Mouse (Mus musculus): ENCODE data around the gene Anks1b. TPM values are rescaled to one million over a fixed set of nuclear protein-coding genes. Genes with fewer than 3 reads are reported as not detected.
A peak's percentile ranks its signal among the peaks of the same experiment; 100 is the strongest.

Anks1b gene
- polyA plus RNA-seq, 1 experiment from 2014 or later, result 0.36 TPM

- 86% methylated on average over 5 of the region's 5 CpGs for WGBS
- no peak for DNase-seq (ENCODE audit: low spot score)
- ATAC-seq (ENCODE audit: insufficient number of reproducible peaks, low FRiP score, low TSS enrichment, low read depth), result no peak
Observed at GRCm38 (mm10) chr10:90579970-90580369, 706.7 kb downstream of the Anks1b start.

GRCm38 (mm10) chr10:90584052-90584451 is 710.7 kb downstream of the Anks1b start:
- Histone ChIP-seq H3K9me3 (ENCODE audit: control insufficient read depth, low read length) (no peaks in the 10 kb centered on the region), H3K4me3 (ENCODE audit: low read depth, low read length) (no peak overlapping the region), H3K36me3 (ENCODE audit: control insufficient read depth, insufficient read depth, low read length) (no peaks in the 10 kb centered on the region), H3K4me1 (ENCODE audit: control insufficient read depth, insufficient read depth, low read length) (no peaks in the 10 kb centered on the region), H3K27ac (replicated peaks; ENCODE audit: low read depth, low read length) (no peak overlapping the region), H3K4me2 (ENCODE audit: low read depth, severe bottlenecking) (no peak overlapping the region), H3K27me3 (ENCODE audit: control insufficient read depth, insufficient read depth, low read length) (no peaks in the 10 kb centered on the region), H3K9ac (ENCODE audit: low read length) (no peak overlapping the region)
- ATAC-seq (ENCODE audit: insufficient number of reproducible peaks, low FRiP score, low TSS enrichment, low read depth) (no peak), DNase-seq (ENCODE audit: low spot score) (no peak)
- WGBS, result 83% methylated on average over 4 of the region's 4 CpGs

More at GRCm38 (mm10) chr10:90579970-90580369, 706.7 kb downstream of the Anks1b start:
- H3K27ac ChIP-seq (replicated peaks; ENCODE audit: low read depth, low read length), result no peak overlapping the region
- no peak overlapping the region for H3K9ac ChIP-seq (ENCODE audit: low read length)
- H3K9me3 ChIP-seq (ENCODE audit: control insufficient read depth, low read length), result no peaks in the 10 kb centered on the region
- H3K4me3 ChIP-seq (ENCODE audit: low read depth, low read length), result no peak overlapping the region
- H3K4me1 ChIP-seq (ENCODE audit: control insufficient read depth, insufficient read depth, low read length), result no peaks in the 10 kb centered on the region
- H3K27me3 ChIP-seq (ENCODE audit: control insufficient read depth, insufficient read depth, low read length), result no peaks in the 10 kb centered on the region
- H3K4me2 ChIP-seq (ENCODE audit: low read depth, severe bottlenecking), result no peak overlapping the region
- H3K36me3 ChIP-seq (ENCODE audit: control insufficient read depth, insufficient read depth, low read length), result no peaks in the 10 kb centered on the region

- DNase-seq (ENCODE audit: low spot score) (peak; percentile 39), ATAC-seq (ENCODE audit: insufficient number of reproducible peaks, low FRiP score, low TSS enrichment, low read depth) (peak; percentile 41; the same call in 1 of the 2 replicates)
- Histone ChIP-seq H3K9me3 (ENCODE audit: control insufficient read depth, low read length) (no peaks in the 10 kb centered on the region), H3K36me3 (ENCODE audit: control insufficient read depth, insufficient read depth, low read length) (no peaks in the 10 kb centered on the region), H3K4me3 (ENCODE audit: low read depth, low read length) (no peak overlapping the region), H3K27ac (replicated peaks; ENCODE audit: low read depth, low read length) (no peak overlapping the region), H3K4me1 (ENCODE audit: control insufficient read depth, insufficient read depth, low read length) (peaks cover 3% of the 10 kb centered on the region; the same call in 1 of the 2 replicates), H3K9ac (ENCODE audit: low read length) (no peak overlapping the region), H3K4me2 (ENCODE audit: low read depth, severe bottlenecking) (no peak overlapping the region), H3K27me3 (ENCODE audit: control insufficient read depth, insufficient read depth, low read length) (no peaks in the 10 kb centered on the region)
- 20% methylated on average over 3 of the region's 3 CpGs for WGBS
Observed at GRCm38 (mm10) chr10:90596142-90596541, 722.8 kb downstream of the Anks1b start.

- ATAC-seq (ENCODE audit: insufficient number of reproducible peaks, low FRiP score, low TSS enrichment, low read depth) (peak; percentile 73; the same call in 1 of the 2 replicates), DNase-seq (ENCODE audit: low spot score) (peak; percentile 38)
Observed at GRCm38 (mm10) chr10:90596576-90596975, 723.3 kb downstream of the Anks1b start.

GRCm38 (mm10) chr10:90599149-90599548 is 725.8 kb downstream of the Anks1b start:
- H3K4me3 ChIP-seq (ENCODE audit: low read depth, low read length), result no peak overlapping the region

More at GRCm38 (mm10) chr10:90596576-90596975, 723.3 kb downstream of the Anks1b start:
- Histone ChIP-seq H3K4me2 (ENCODE audit: low read depth, severe bottlenecking) (no peak overlapping the region), H3K27ac (replicated peaks; ENCODE audit: low read depth, low read length) (no peak overlapping the region), H3K9ac (ENCODE audit: low read length) (no peak overlapping the region), H3K27me3 (ENCODE audit: control insufficient read depth, insufficient read depth, low read length) (no peaks in the 10 kb centered on the region), H3K9me3 (ENCODE audit: control insufficient read depth, low read length) (no peaks in the 10 kb centered on the region), H3K4me1 (ENCODE audit: control insufficient read depth, insufficient read depth, low read length) (peaks cover 3% of the 10 kb centered on the region; the same call in 1 of the 2 replicates), H3K36me3 (ENCODE audit: control insufficient read depth, insufficient read depth, low read length) (no peaks in the 10 kb centered on the region), H3K4me3 (ENCODE audit: low read depth, low read length) (no peak overlapping the region)
- WGBS, result 12% methylated on average over 3 of the region's 3 CpGs

GRCm38 (mm10) chr10:90599726-90600531 is 726.6 kb downstream of the Anks1b start:
- Histone ChIP-seq H3K27me3 (ENCODE audit: control insufficient read depth, insufficient read depth, low read length) (no peaks in the 10 kb centered on the region), H3K36me3 (ENCODE audit: control insufficient read depth, insufficient read depth, low read length) (no peaks in the 10 kb centered on the region), H3K9ac (ENCODE audit: low read length) (no peak overlapping the region), H3K4me1 (ENCODE audit: control insufficient read depth, insufficient read depth, low read length) (peaks cover 3% of the 10 kb centered on the region; the same call in 1 of the 2 replicates), H3K4me2 (ENCODE audit: low read depth, severe bottlenecking) (no peak overlapping the region), H3K9me3 (ENCODE audit: control insufficient read depth, low read length) (no peaks in the 10 kb centered on the region), H3K27ac (replicated peaks; ENCODE audit: low read depth, low read length) (no peak overlapping the region), H3K4me3 (ENCODE audit: low read depth, low read length) (no peak overlapping the region)
- 90% methylated on average over 14 of the region's 14 CpGs for whole genome bisulfite sequencing
- DNase-seq (ENCODE audit: low spot score), result no peak
- ATAC-seq (ENCODE audit: insufficient number of reproducible peaks, low FRiP score, low TSS enrichment, low read depth), result no peak

More at GRCm38 (mm10) chr10:90599149-90599548, 725.8 kb downstream of the Anks1b start:
- no peak for DNase-seq (ENCODE audit: low spot score)
- Histone ChIP-seq H3K9me3 (ENCODE audit: control insufficient read depth, low read length) (no peaks in the 10 kb centered on the region), H3K4me1 (ENCODE audit: control insufficient read depth, insufficient read depth, low read length) (peaks cover 3% of the 10 kb centered on the region; the same call in 1 of the 2 replicates), H3K9ac (ENCODE audit: low read length) (no peak overlapping the region), H3K27ac (replicated peaks; ENCODE audit: low read depth, low read length) (no peak overlapping the region), H3K27me3 (ENCODE audit: control insufficient read depth, insufficient read depth, low read length) (no peaks in the 10 kb centered on the region), H3K4me2 (ENCODE audit: low read depth, severe bottlenecking) (no peak overlapping the region), H3K36me3 (ENCODE audit: control insufficient read depth, insufficient read depth, low read length) (no peaks in the 10 kb centered on the region)
- no peak for ATAC-seq (ENCODE audit: insufficient number of reproducible peaks, low FRiP score, low TSS enrichment, low read depth)

GRCm38 (mm10) chr10:90607586-90607985 is 734.3 kb downstream of the Anks1b start:
- no peak overlapping the region for H3K9ac ChIP-seq (ENCODE audit: low read length)
- no peaks in the 10 kb centered on the region for H3K27me3 ChIP-seq (ENCODE audit: control insufficient read depth, insufficient read depth, low read length)
- H3K27ac ChIP-seq (replicated peaks; ENCODE audit: low read depth, low read length), result no peak overlapping the region
- no peak overlapping the region for H3K4me2 ChIP-seq (ENCODE audit: low read depth, severe bottlenecking)
- no peak for DNase-seq (ENCODE audit: low spot score)
- WGBS, result 83% methylated on average over 3 of the region's 3 CpGs
- no peaks in the 10 kb centered on the region for H3K9me3 ChIP-seq (ENCODE audit: control insufficient read depth, low read length)
- no peak for ATAC-seq (ENCODE audit: insufficient number of reproducible peaks, low FRiP score, low TSS enrichment, low read depth)
- no peak overlapping the region for H3K4me3 ChIP-seq (ENCODE audit: low read depth, low read length)
- H3K4me1 ChIP-seq (ENCODE audit: control insufficient read depth, insufficient read depth, low read length), result no peaks in the 10 kb centered on the region
- H3K36me3 ChIP-seq (ENCODE audit: control insufficient read depth, insufficient read depth, low read length), result no peaks in the 10 kb centered on the region

GRCm38 (mm10) chr10:90609437-90609836 is 736.1 kb downstream of the Anks1b start:
- Histone ChIP-seq H3K27ac (replicated peaks; ENCODE audit: low read depth, low read length) (no peak overlapping the region), H3K36me3 (ENCODE audit: control insufficient read depth, insufficient read depth, low read length) (no peaks in the 10 kb centered on the region), H3K27me3 (ENCODE audit: control insufficient read depth, insufficient read depth, low read length) (no peaks in the 10 kb centered on the region), H3K4me2 (ENCODE audit: low read depth, severe bottlenecking) (no peak overlapping the region), H3K4me3 (ENCODE audit: low read depth, low read length) (no peak overlapping the region), H3K9ac (ENCODE audit: low read length) (no peak overlapping the region), H3K4me1 (ENCODE audit: control insufficient read depth, insufficient read depth, low read length) (no peaks in the 10 kb centered on the region), H3K9me3 (ENCODE audit: control insufficient read depth, low read length) (no peaks in the 10 kb centered on the region)
- WGBS, result 91% methylated on average over 7 of the region's 7 CpGs
- ATAC-seq (ENCODE audit: insufficient number of reproducible peaks, low FRiP score, low TSS enrichment, low read depth) (no peak), DNase-seq (ENCODE audit: low spot score) (no peak)
